Mouse (Mus musculus): Measurements from ENCODE around the gene Stat4. TPM values are rescaled to one million over a fixed set of nuclear protein-coding genes. Genes with fewer than 3 reads are reported as not detected.

The Stat4 gene
- polyA plus RNA-seq, 1 experiment from 2014 or later, result 0.93 TPM

GRCm38 (mm10) chr1:52148178-52148577, 161.2 kb downstream of the Stat4 start:
- Histone ChIP-seq H3K4me2 (replicated peaks; ENCODE audit: low read depth, low read length) (no peak overlapping the region), H3K27me3 (ENCODE audit: control insufficient read depth, insufficient read depth, low read length) (no peaks in the 10 kb centered on the region), H3K4me1 (replicated peaks; ENCODE audit: control insufficient read depth, insufficient read depth, low read length) (no peaks in the 10 kb centered on the region), H3K9ac (ENCODE audit: low read depth, low read length) (no peak overlapping the region), H3K4me3 (ENCODE audit: low read depth, low read length) (no peak overlapping the region), H3K9me3 (ENCODE audit: control insufficient read depth, low read length) (no peaks in the 10 kb centered on the region), H3K36me3 (ENCODE audit: control insufficient read depth, insufficient read depth, low read length) (no peaks in the 10 kb centered on the region), H3K27ac (ENCODE audit: low read depth, low read length) (no peak overlapping the region)
- ATAC-seq (ENCODE audit: low FRiP score) (no peak), DNase-seq (ENCODE audit: low spot score) (no peak)
- WGBS, result 70% methylated on average over 7 of the region's 7 CpGs

- no peak for DNase-seq (ENCODE audit: low spot score)
- Histone ChIP-seq H3K27me3 (ENCODE audit: control insufficient read depth, insufficient read depth, low read length) (no peaks in the 10 kb centered on the region), H3K9ac (ENCODE audit: low read depth, low read length) (no peak overlapping the region), H3K9me3 (ENCODE audit: control insufficient read depth, low read length) (no peaks in the 10 kb centered on the region), H3K4me3 (ENCODE audit: low read depth, low read length) (no peak overlapping the region), H3K4me2 (replicated peaks; ENCODE audit: low read depth, low read length) (no peak overlapping the region), H3K4me1 (replicated peaks; ENCODE audit: control insufficient read depth, insufficient read depth, low read length) (no peaks in the 10 kb centered on the region), H3K36me3 (ENCODE audit: control insufficient read depth, insufficient read depth, low read length) (no peaks in the 10 kb centered on the region), H3K27ac (ENCODE audit: low read depth, low read length) (no peak overlapping the region)
- WGBS, result 79% methylated on average over 7 of the region's 7 CpGs
- no peak for ATAC-seq (ENCODE audit: low FRiP score)
Observed at GRCm38 (mm10) chr1:52148696-52149095, 161.7 kb downstream of the Stat4 start.

GRCm38 (mm10) chr1:52149934-52150346, 163.0 kb downstream of the Stat4 start:
- no peaks in the 10 kb centered on the region for H3K4me1 ChIP-seq (replicated peaks; ENCODE audit: control insufficient read depth, insufficient read depth, low read length)
- 69% methylated on average over 9 of the region's 9 CpGs for WGBS
- peak; percentile 46 for ATAC-seq (ENCODE audit: low FRiP score)
- H3K9ac ChIP-seq (ENCODE audit: low read depth, low read length), result no peak overlapping the region
- no peaks in the 10 kb centered on the region for H3K27me3 ChIP-seq (ENCODE audit: control insufficient read depth, insufficient read depth, low read length)
- no peak for DNase-seq (ENCODE audit: low spot score)
- H3K4me2 ChIP-seq (replicated peaks; ENCODE audit: low read depth, low read length), result no peak overlapping the region
- no peak overlapping the region for H3K4me3 ChIP-seq (ENCODE audit: low read depth, low read length)
- H3K36me3 ChIP-seq (ENCODE audit: control insufficient read depth, insufficient read depth, low read length), result no peaks in the 10 kb centered on the region
- no peaks in the 10 kb centered on the region for H3K9me3 ChIP-seq (ENCODE audit: control insufficient read depth, low read length)
- no peak overlapping the region for H3K27ac ChIP-seq (ENCODE audit: low read depth, low read length)

GRCm38 (mm10) chr1:52150676-52151075, 163.7 kb downstream of the Stat4 start:
- Histone ChIP-seq H3K27me3 (ENCODE audit: control insufficient read depth, insufficient read depth, low read length) (no peaks in the 10 kb centered on the region), H3K4me3 (ENCODE audit: low read depth, low read length) (no peak overlapping the region), H3K4me2 (replicated peaks; ENCODE audit: low read depth, low read length) (no peak overlapping the region), H3K9me3 (ENCODE audit: control insufficient read depth, low read length) (no peaks in the 10 kb centered on the region), H3K27ac (ENCODE audit: low read depth, low read length) (no peak overlapping the region), H3K4me1 (replicated peaks; ENCODE audit: control insufficient read depth, insufficient read depth, low read length) (no peaks in the 10 kb centered on the region), H3K9ac (ENCODE audit: low read depth, low read length) (no peak overlapping the region), H3K36me3 (ENCODE audit: control insufficient read depth, insufficient read depth, low read length) (no peaks in the 10 kb centered on the region)
- DNase-seq (ENCODE audit: low spot score) (no peak), ATAC-seq (ENCODE audit: low FRiP score) (no peak)
- WGBS, result 66% methylated on average over 11 of the region's 11 CpGs

GRCm38 (mm10) chr1:52151166-52151565, 164.2 kb downstream of the Stat4 start:
- no peaks in the 10 kb centered on the region for H3K4me1 ChIP-seq (replicated peaks; ENCODE audit: control insufficient read depth, insufficient read depth, low read length)
- DNase-seq (ENCODE audit: low spot score) (no peak), ATAC-seq (ENCODE audit: low FRiP score) (no peak)
- no peaks in the 10 kb centered on the region for H3K9me3 ChIP-seq (ENCODE audit: control insufficient read depth, low read length)
- no peak overlapping the region for H3K4me3 ChIP-seq (ENCODE audit: low read depth, low read length)
- H3K4me2 ChIP-seq (replicated peaks; ENCODE audit: low read depth, low read length), result no peak overlapping the region
- no peak overlapping the region for H3K9ac ChIP-seq (ENCODE audit: low read depth, low read length)
- no peak overlapping the region for H3K27ac ChIP-seq (ENCODE audit: low read depth, low read length)
- no peaks in the 10 kb centered on the region for H3K36me3 ChIP-seq (ENCODE audit: control insufficient read depth, insufficient read depth, low read length)
- no peaks in the 10 kb centered on the region for H3K27me3 ChIP-seq (ENCODE audit: control insufficient read depth, insufficient read depth, low read length)
- 95% methylated on average over 5 of the region's 5 CpGs for WGBS

- H3K9me3 ChIP-seq (ENCODE audit: control insufficient read depth, low read length), result no peaks in the 10 kb centered on the region
- DNase-seq (ENCODE audit: low spot score) (no peak), ATAC-seq (ENCODE audit: low FRiP score) (no peak)
- H3K4me3 ChIP-seq (ENCODE audit: low read depth, low read length), result no peak overlapping the region
- no peaks in the 10 kb centered on the region for H3K27me3 ChIP-seq (ENCODE audit: control insufficient read depth, insufficient read depth, low read length)
- no peak overlapping the region for H3K9ac ChIP-seq (ENCODE audit: low read depth, low read length)
- H3K4me2 ChIP-seq (replicated peaks; ENCODE audit: low read depth, low read length), result no peak overlapping the region
- 75% methylated on average over 13 of the region's 13 CpGs for WGBS
- H3K27ac ChIP-seq (ENCODE audit: low read depth, low read length), result no peak overlapping the region
- H3K4me1 ChIP-seq (replicated peaks; ENCODE audit: control insufficient read depth, insufficient read depth, low read length), result no peaks in the 10 kb centered on the region
- H3K36me3 ChIP-seq (ENCODE audit: control insufficient read depth, insufficient read depth, low read length), result no peaks in the 10 kb centered on the region
Observed at GRCm38 (mm10) chr1:52152369-52152768, 165.4 kb downstream of the Stat4 start.

- Histone ChIP-seq H3K27me3 (ENCODE audit: control insufficient read depth, insufficient read depth, low read length) (no peaks in the 10 kb centered on the region), H3K27ac (ENCODE audit: low read depth, low read length) (no peak overlapping the region), H3K9me3 (ENCODE audit: control insufficient read depth, low read length) (no peaks in the 10 kb centered on the region), H3K36me3 (ENCODE audit: control insufficient read depth, insufficient read depth, low read length) (no peaks in the 10 kb centered on the region), H3K9ac (ENCODE audit: low read depth, low read length) (no peak overlapping the region), H3K4me1 (replicated peaks; ENCODE audit: control insufficient read depth, insufficient read depth, low read length) (no peaks in the 10 kb centered on the region), H3K4me2 (replicated peaks; ENCODE audit: low read depth, low read length) (no peak overlapping the region), H3K4me3 (ENCODE audit: low read depth, low read length) (no peak overlapping the region)
- ATAC-seq (ENCODE audit: low FRiP score) (no peak), DNase-seq (ENCODE audit: low spot score) (no peak)
- 33% methylated on average over 3 of the region's 3 CpGs for WGBS
Observed at GRCm38 (mm10) chr1:52152936-52153335, 166.0 kb downstream of the Stat4 start.

GRCm38 (mm10) chr1:52154890-52155289, 167.9 kb downstream of the Stat4 start:
- no peaks in the 10 kb centered on the region for H3K36me3 ChIP-seq (ENCODE audit: control insufficient read depth, insufficient read depth, low read length)
- WGBS, result 91% methylated on average over 8 of the region's 8 CpGs
- no peak for DNase-seq (ENCODE audit: low spot score)
- H3K27ac ChIP-seq (ENCODE audit: low read depth, low read length), result no peak overlapping the region
- H3K27me3 ChIP-seq (ENCODE audit: control insufficient read depth, insufficient read depth, low read length), result no peaks in the 10 kb centered on the region
- H3K9me3 ChIP-seq (ENCODE audit: control insufficient read depth, low read length), result no peaks in the 10 kb centered on the region
- no peaks in the 10 kb centered on the region for H3K4me1 ChIP-seq (replicated peaks; ENCODE audit: control insufficient read depth, insufficient read depth, low read length)
- no peak overlapping the region for H3K4me2 ChIP-seq (replicated peaks; ENCODE audit: low read depth, low read length)
- no peak overlapping the region for H3K9ac ChIP-seq (ENCODE audit: low read depth, low read length)
- no peak for ATAC-seq (ENCODE audit: low FRiP score)
- H3K4me3 ChIP-seq (ENCODE audit: low read depth, low read length), result no peak overlapping the region

GRCm38 (mm10) chr1:52156351-52156750, 169.4 kb downstream of the Stat4 start:
- Histone ChIP-seq H3K4me1 (replicated peaks; ENCODE audit: control insufficient read depth, insufficient read depth, low read length) (no peaks in the 10 kb centered on the region), H3K36me3 (ENCODE audit: control insufficient read depth, insufficient read depth, low read length) (0 out of 2 replicates have a peak, but pooled peaks cover 2% of the 10 kb centered on the region), H3K9me3 (ENCODE audit: control insufficient read depth, low read length) (no peaks in the 10 kb centered on the region), H3K4me2 (replicated peaks; ENCODE audit: low read depth, low read length) (no peak overlapping the region), H3K27ac (ENCODE audit: low read depth, low read length) (no peak overlapping the region), H3K27me3 (ENCODE audit: control insufficient read depth, insufficient read depth, low read length) (no peaks in the 10 kb centered on the region), H3K4me3 (ENCODE audit: low read depth, low read length) (no peak overlapping the region), H3K9ac (ENCODE audit: low read depth, low read length) (no peak overlapping the region)
- DNase-seq (ENCODE audit: low spot score) (no peak), ATAC-seq (ENCODE audit: low FRiP score) (no peak)
- 89% methylated on average over 10 of the region's 10 CpGs for WGBS
